Mouse (Mus musculus) CH12.LX (cell line): ENCODE measurements around the gene Zbtb1. TPM values are rescaled to one million over a fixed set of nuclear protein-coding genes. Genes with fewer than 3 reads are reported as not detected.
A peak's percentile ranks its signal among the peaks of the same experiment; 100 is the strongest.

ENCODE experiments used
- DNase-seq: peaks from one replicate; pipeline ENCODE4 v3.0.0-alpha.2; 2013; ENCODE audit errors: extremely low read depth
- H3K27ac ChIP-seq: 2 replicates; pipeline ENCODE4 v1.5.1; 2012; ENCODE audit warnings: low read depth, mild to moderate bottlenecking, control low read depth, moderate library complexity; ENCODE audit not compliant: insufficient read depth
- H3K27me3 ChIP-seq: replicated peaks from 2 replicates; pipeline ENCODE3; 2012; ENCODE audit warnings: inconsistent platforms
- H3K36me3 ChIP-seq, 2 experiments: replicated peaks in 1 of 2; 2 replicates each; pipeline versions ENCODE3 to v1.6.1; 2012; ENCODE audit warnings: inconsistent platforms in 1 of 2, low read length in 1 of 2, mild to moderate bottlenecking in 1 of 2, mixed read lengths in 1 of 2, moderate library complexity in 1 of 2; ENCODE audit not compliant: control insufficient read depth in 1 of 2, insufficient read depth in 1 of 2
- H3K4me1 ChIP-seq, 2 experiments: 2 replicates each; pipeline ENCODE4 v1.6.1; 2012; ENCODE audit warnings: inconsistent platforms in 1 of 2, moderate library complexity in 1 of 2; ENCODE audit not compliant: insufficient read depth in 2 of 2, control insufficient read depth in 1 of 2
- H3K4me2 ChIP-seq: 2 replicates; pipeline ENCODE4 v1.6.1; 2012; ENCODE audit warnings: low read depth, mild to moderate bottlenecking, control low read depth; ENCODE audit not compliant: poor library complexity, insufficient read depth, severe bottlenecking
- H3K4me3 ChIP-seq, 3 experiments: fragments of 150-350 bp in 1 of 3; sonication (generic) in 1 of 3; replicated peaks in 1 of 3; 2 replicates each; pipeline versions ENCODE3 to v1.5.1; 2011 to 2012; ENCODE audit warnings: low read depth in 2 of 3, low read length in 2 of 3, mild to moderate bottlenecking in 2 of 3, moderate library complexity in 2 of 3, control low read depth in 1 of 3, improper control_type of control experiment in 1 of 3, inconsistent platforms in 1 of 3, mixed read lengths in 1 of 3; ENCODE audit not compliant: poor library complexity in 1 of 3
- H3K79me2 ChIP-seq: replicated peaks from 2 replicates; pipeline ENCODE4 v1.6.1; 2012; ENCODE audit warnings: mild to moderate bottlenecking, moderate library complexity; ENCODE audit not compliant: control insufficient read depth, poor library complexity, insufficient read depth, severe bottlenecking; ENCODE audit errors: extremely low read depth
- H3K9ac ChIP-seq: 2 replicates; pipeline ENCODE4 v1.6.1; 2012; ENCODE audit warnings: low read depth, mild to moderate bottlenecking, control low read depth, moderate library complexity; ENCODE audit not compliant: insufficient read depth
- H3K9me3 ChIP-seq: replicated peaks from 2 replicates; pipeline ENCODE3; 2012; ENCODE audit warnings: low read length, inconsistent platforms, mixed read lengths
- CHD1 ChIP-seq: IDR thresholded peaks from 2 replicates; pipeline ENCODE4 v1.6.1; 2012; ENCODE audit warnings: low read depth, low read length, improper control_type of control experiment, inconsistent platforms
- ELF1 ChIP-seq: IDR thresholded peaks from 2 replicates; pipeline ENCODE4 v1.6.1; 2014; ENCODE audit warnings: low read depth, mild to moderate bottlenecking, inconsistent platforms, low read length, improper control_type of control experiment
- GABPA ChIP-seq: IDR thresholded peaks from 2 replicates; pipeline ENCODE4 v1.6.1; 2012; ENCODE audit warnings: low read depth, low read length, improper control_type of control experiment, inconsistent platforms; ENCODE audit not compliant: insufficient replicate concordance
- JUN ChIP-seq: IDR thresholded peaks from 2 replicates; pipeline ENCODE4 v1.6.1; 2011; ENCODE audit warnings: low read depth, mild to moderate bottlenecking, low read length, improper control_type of control experiment, moderate library complexity; ENCODE audit not compliant: insufficient read depth
- POLR2AphosphoS2 ChIP-seq: IDR thresholded peaks from 2 replicates; pipeline ENCODE4 v1.6.1; 2011; ENCODE audit warnings: low read depth, low read length, improper control_type of control experiment
- TCF12 ChIP-seq: IDR thresholded peaks from 2 replicates; pipeline ENCODE4 v1.6.1; 2014; ENCODE audit warnings: low read depth, mild to moderate bottlenecking, inconsistent platforms, low read length, improper control_type of control experiment
- USF1 ChIP-seq: IDR thresholded peaks from 2 replicates; pipeline ENCODE4 v1.6.1; 2014; ENCODE audit warnings: low read depth, mild to moderate bottlenecking, inconsistent platforms, low read length, improper control_type of control experiment
- ZKSCAN1 ChIP-seq: IDR thresholded peaks from 2 replicates; pipeline ENCODE4 v1.6.1; 2012; ENCODE audit warnings: low read depth, inconsistent platforms, low read length, improper control_type of control experiment, borderline replicate concordance
- dilution Hi-C: fragments of 300-500 bp; cut with MboI; formaldehyde crosslinking; loops from 2 replicates; pipeline ENCODE4 v1.14.3; 2020; ENCODE audit warnings: low sequenced_read_pairs; ENCODE audit not compliant: extremely low pct_unique_long_range_greater_than_20kb, extremely low pct_ligation_motif_present
- in situ Hi-C: fragments of 300-500 bp; cut with MboI; formaldehyde crosslinking; loops from 3 replicates; pipeline ENCODE4 v1.14.3; 2019; ENCODE audit warnings: low sequenced_read_pairs, low pct_ligation_motif_present, low pct_unique_long_range_greater_than_20kb, mixed read lengths
- polyA plus RNA-seq: library from polyadenylated mRNA; unstranded; fragments of >175 nt; gene quantifications from 2 replicates; pipeline ENCODE4 v1.2.1, GENCODE M21; 2012; ENCODE audit warnings: low read depth; ENCODE audit not compliant: insufficient read length
- total RNA-seq, 2 experiments: library from RNA; depleted of rRNA; stranded (reverse); fragments of 300-350 nt in 1 of 2; fragments of >200 nt in 1 of 2; gene quantifications; 2 replicates each; pipeline ENCODE4 v1.2.3; 2012 to 2014

Zbtb1 gene
- total and polyA plus RNA-seq, 3 experiments, result 6.4 to 22.0 (median 17.1) TPM

DNA sequence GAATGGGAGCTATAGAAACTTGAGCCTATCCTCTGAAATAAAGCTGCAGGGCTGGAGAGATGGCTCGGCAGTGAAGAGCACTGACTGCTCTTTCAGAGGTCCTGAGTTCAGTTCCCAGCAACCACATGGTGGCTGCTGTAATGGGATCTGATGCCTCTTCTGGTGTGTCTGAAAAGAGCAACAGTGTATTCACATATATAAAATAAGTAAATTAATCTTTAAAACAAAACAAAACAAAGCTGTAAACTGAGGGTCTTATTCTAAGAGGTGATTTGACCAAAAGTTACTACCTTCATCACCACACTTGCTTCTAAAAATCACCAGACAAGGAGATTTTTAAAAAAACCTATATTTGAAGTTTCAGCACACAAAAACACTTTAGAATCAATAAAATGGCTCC is 9.2 kb upstream of the Zbtb1 start:
- Histone ChIP-seq H3K9me3 (no peaks in the 10 kb centered on the region), H3K9ac (no peak overlapping the region), H3K4me1 (peaks cover 7 to 43% of the 10 kb centered on the region in 2 experiments; a peak in 3 of 4 replicates), H3K4me2 (no peak overlapping the region), H3K79me2 (peaks cover 56% of the 10 kb centered on the region), H3K27me3 (no peaks in the 10 kb centered on the region), H3K4me3 (no peak overlapping the region), H3K36me3 (peaks cover 5 to 31% of the 10 kb centered on the region in 2 experiments), H3K27ac (no peak overlapping the region)
- no peak for DNase-seq
- dilution Hi-C loops (no loop called here), in situ Hi-C loops (loop anchor here (10.0 kb wide), 1 partner anchor 234 kb away; no protein-coding TSS in a partner anchor)
- TF ChIP-seq JUN, result no peak
- TF ChIP-seq POLR2AphosphoS2, result no peak

DNA sequence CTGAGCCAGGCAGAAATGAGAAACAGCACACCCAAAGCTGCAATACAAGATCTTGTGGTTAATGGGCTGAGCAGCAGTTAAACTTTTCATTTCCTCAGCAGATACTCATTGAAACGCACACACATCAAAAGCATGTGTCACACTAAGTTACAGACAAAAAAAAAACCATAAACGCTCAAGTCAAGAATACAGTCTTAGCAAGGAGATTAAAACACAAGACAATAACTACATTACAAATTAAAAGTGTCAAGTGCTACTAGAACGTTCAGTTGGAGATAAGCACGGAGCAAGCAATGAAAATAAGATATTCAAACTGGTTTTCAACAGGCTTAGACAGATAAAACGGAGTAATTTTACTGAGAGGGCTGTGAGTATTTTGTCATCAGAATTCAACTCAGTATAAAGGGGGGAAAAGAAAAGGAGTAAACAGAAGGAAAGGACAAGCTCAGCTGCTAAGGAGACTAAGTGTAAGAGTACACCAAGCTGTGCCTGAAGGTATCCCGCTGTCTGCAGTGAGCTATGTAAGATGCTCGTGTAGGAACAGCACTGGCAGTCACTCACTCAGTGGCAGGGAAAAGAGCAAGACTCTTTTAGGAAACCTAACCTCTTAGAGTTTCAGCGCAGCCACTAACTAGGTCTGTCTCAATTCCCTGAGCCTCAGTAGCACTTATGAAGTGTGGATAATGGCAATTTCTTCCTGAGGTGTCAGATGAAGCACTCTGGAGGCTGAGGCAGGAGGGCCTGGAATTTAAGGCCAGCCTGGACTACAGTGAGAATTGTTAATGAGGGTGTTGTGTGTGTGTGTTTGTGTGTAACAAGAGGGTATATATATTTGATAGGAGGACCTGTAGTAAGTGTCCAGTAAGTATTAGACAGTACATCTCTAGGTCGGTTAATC is 8.4 kb upstream of the Zbtb1 start:
- TF ChIP-seq TCF12 (no peak), CHD1 (no peak), ZKSCAN1 (no peak)
- no peak for DNase-seq
- dilution Hi-C loops, result no loop called here

DNA sequence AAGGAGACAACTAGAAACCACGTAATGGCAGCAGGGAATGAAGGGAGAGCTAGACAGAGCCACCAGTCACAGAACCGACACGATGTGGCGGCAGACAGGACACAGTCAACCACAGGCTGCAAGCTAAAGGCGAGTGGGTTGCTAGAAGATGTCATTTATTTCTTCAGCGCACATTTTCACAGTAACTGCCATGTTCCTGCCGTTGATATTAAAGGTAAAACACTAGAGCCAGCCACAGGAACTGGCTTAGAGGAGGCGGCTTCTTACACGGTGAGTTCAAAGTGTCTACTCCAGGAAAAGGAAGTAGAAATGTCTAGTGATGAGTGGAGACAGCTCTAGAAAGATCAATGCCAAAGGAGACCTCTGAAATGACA is 7.8 kb upstream of the Zbtb1 start:
- Histone ChIP-seq H3K27me3 (no peaks in the 10 kb centered on the region), H3K79me2 (peaks cover 65% of the 10 kb centered on the region), H3K4me2 (peak overlapping the region; percentile 27), H3K36me3 (peaks cover under 1 to 28% of the 10 kb centered on the region in 2 experiments), H3K4me1 (peaks cover 7 to 55% of the 10 kb centered on the region in 2 experiments; a peak in 3 of 4 replicates), H3K27ac (peak overlapping the region; percentile 55), H3K9me3 (no peaks in the 10 kb centered on the region), H3K9ac (peak overlapping the region; percentile 59), H3K4me3 (peak overlapping the region in 1 of 3 experiments; percentile 11)
- no peak for TF ChIP-seq POLR2AphosphoS2
- TF ChIP-seq GABPA, result no peak
- no peak for TF ChIP-seq USF1
- TF ChIP-seq ELF1, result peak; percentile 47; the same call in 1 of the 2 replicates
- dilution Hi-C loops, result no loop called here
- DNase-seq, result no peak
- in situ Hi-C loops, result loop anchor here (10.0 kb wide), 1 partner anchor 233 kb away; no protein-coding TSS in a partner anchor

More for the DNA sequence above, 8.4 kb upstream of the Zbtb1 start:
- Histone ChIP-seq H3K4me2 (peak overlapping the region; percentile 27), H3K9me3 (no peaks in the 10 kb centered on the region), H3K4me1 (peaks cover 7 to 51% of the 10 kb centered on the region in 2 experiments; a peak in 3 of 4 replicates), H3K27me3 (no peaks in the 10 kb centered on the region), H3K9ac (peak overlapping the region; percentile 59), H3K36me3 (peaks cover 5 to 30% of the 10 kb centered on the region in 2 experiments), H3K27ac (peak overlapping the region; percentile 55), H3K79me2 (peaks cover 62% of the 10 kb centered on the region), H3K4me3 (no peak overlapping the region)
- in situ Hi-C loops, result loop anchor here (10.0 kb wide), 1 partner anchor 233 kb away; no protein-coding TSS in a partner anchor
